Mouse (Mus musculus) intestine, embryonic 15.5 days (tissue): ENCODE results near the gene Myo19. TPM values are rescaled to one million over a fixed set of nuclear protein-coding genes. Genes with fewer than 3 reads are reported as not detected.

Source experiments
- ATAC-seq: fragments of 200-750 bp; cut with Nextera tagmentation; 2 replicates; pipeline ENCODE4 v1.8.0; 2017; ENCODE audit warnings: moderate TSS enrichment, moderate library complexity
- H3K27ac ChIP-seq: fragments of 300-500 bp; sonication (generic); 2 replicates; pipeline ENCODE4 v1.5.1; 2015; ENCODE audit warnings: mild to moderate bottlenecking, inconsistent platforms
- H3K27me3 ChIP-seq: fragments of 300-500 bp; sonication (generic); replicated peaks from 2 replicates; pipeline ENCODE4 v1.6.1; 2015; ENCODE audit warnings: inconsistent platforms
- H3K36me3 ChIP-seq: fragments of 300-500 bp; sonication (generic); 2 replicates; pipeline ENCODE4 v1.6.1; 2015; ENCODE audit warnings: inconsistent platforms
- H3K4me1 ChIP-seq: fragments of 300-500 bp; sonication (generic); replicated peaks from 2 replicates; pipeline ENCODE4 v1.6.1; 2015; ENCODE audit warnings: inconsistent platforms
- H3K4me2 ChIP-seq: fragments of 300-500 bp; sonication (generic); replicated peaks from 2 replicates; pipeline ENCODE4 v1.6.1; 2015; ENCODE audit warnings: mild to moderate bottlenecking, inconsistent platforms
- H3K4me3 ChIP-seq: fragments of 300-500 bp; sonication (generic); replicated peaks from 2 replicates; pipeline ENCODE4 v1.5.1; 2015; ENCODE audit warnings: inconsistent platforms
- H3K9ac ChIP-seq: fragments of 300-500 bp; sonication (generic); 2 replicates; pipeline ENCODE4 v1.6.1; 2015; ENCODE audit warnings: inconsistent platforms
- H3K9me3 ChIP-seq: fragments of 300-500 bp; sonication (generic); 2 replicates; pipeline ENCODE4 v1.6.1; 2016; ENCODE audit warnings: inconsistent platforms
- WGBS: fragments of 180-500 bp; shearing (Covaris S2); methylation state at CpG from one replicate; pipeline ENCODE4 v1.1.7; 2015; 5-methylcytosine and 5-hydroxymethylcytosine counted together
- polyA plus RNA-seq: library from polyadenylated mRNA; unstranded; fragments of >200 nt; fragmentation: Nextera tagmentation; extraction: Ambion mirVana; gene quantifications from 2 replicates; pipeline ENCODE4 v1.2.1, GENCODE M21; 2015

The Myo19 gene
- polyA plus RNA-seq, 1 experiment from 2014 or later = 7.6 TPM

DNA sequence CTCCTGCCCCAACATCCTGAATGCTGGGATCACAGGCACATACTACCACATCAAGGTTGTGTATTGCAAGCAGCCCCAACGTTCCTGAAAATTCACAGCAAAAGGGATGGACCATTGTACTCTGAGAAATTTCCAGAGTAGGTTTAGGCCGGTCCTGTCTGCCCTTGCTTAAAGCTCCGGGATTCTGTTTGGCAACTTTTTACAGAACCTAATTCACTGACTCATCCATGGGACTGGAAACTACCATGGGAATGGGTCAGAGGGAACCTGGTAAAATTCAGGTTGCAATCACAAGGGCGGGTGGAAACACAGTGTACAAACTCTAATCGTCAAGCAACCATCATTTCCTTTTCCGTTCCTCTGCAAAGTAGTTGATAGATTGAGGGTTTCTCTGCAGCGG, 40.0 kb downstream of the Myo19 start:
- 69% methylated on average over 7 of the region's 7 CpGs for WGBS
- H3K36me3 ChIP-seq = no peaks in the 10 kb centered on the region
- no peak overlapping the region for H3K4me3 ChIP-seq
- H3K9me3 ChIP-seq = no peaks in the 10 kb centered on the region
- no peak for ATAC-seq
- H3K27ac ChIP-seq = no peak overlapping the region
- H3K9ac ChIP-seq = no peak overlapping the region
- H3K4me2 ChIP-seq = no peak overlapping the region
- no peaks in the 10 kb centered on the region for H3K27me3 ChIP-seq
- H3K4me1 ChIP-seq = 0 out of 2 replicates have a peak, but pooled peaks cover 4% of the 10 kb centered on the region

DNA sequence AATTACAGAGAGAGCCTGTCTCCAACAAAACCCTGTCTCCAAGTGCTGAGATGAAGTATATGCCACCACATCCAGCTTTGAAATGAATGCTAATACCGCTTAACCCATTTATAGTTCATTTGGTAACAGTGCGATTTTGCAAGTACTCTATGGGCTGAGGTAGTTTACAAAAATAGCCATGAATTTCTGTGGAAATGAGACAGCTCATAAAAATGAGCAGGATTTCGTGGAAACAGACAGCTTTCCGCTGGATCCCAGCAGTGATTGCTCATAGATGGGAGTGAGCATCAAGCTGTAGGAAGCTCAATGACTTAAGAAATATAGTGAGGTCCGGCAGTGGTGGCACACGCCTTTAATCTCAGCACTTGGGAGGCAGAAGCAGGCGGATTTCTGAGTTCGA, 41.0 kb downstream of the Myo19 start:
- H3K4me1 ChIP-seq = 0 out of 2 replicates have a peak, but pooled peaks cover 4% of the 10 kb centered on the region
- H3K9ac ChIP-seq = no peak overlapping the region
- H3K9me3 ChIP-seq = no peaks in the 10 kb centered on the region
- no peak overlapping the region for H3K4me2 ChIP-seq
- no peak overlapping the region for H3K27ac ChIP-seq
- no peaks in the 10 kb centered on the region for H3K27me3 ChIP-seq
- WGBS = 85% methylated on average over 8 of the region's 8 CpGs
- no peak for ATAC-seq
- no peaks in the 10 kb centered on the region for H3K36me3 ChIP-seq
- H3K4me3 ChIP-seq = no peak overlapping the region

DNA sequence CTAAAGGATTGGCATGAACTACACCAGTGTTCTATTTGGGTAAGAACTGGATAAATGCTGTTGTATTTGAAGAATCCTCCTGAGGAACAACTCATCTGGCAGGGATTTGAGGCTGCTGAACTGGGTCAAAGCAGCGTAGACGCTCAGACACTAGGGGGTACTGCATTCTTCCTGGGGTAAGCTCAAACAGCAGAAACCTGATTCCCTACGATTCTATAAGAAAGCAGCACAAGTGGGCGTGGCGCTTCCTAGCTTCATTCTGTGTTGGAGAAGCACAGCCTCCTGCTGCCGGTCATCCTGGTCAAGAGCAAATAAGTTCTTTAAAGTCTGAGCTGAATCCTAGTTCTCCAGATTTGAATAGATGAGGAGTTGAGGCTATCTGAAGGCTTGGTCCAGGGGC, 52.3 kb downstream of the Myo19 start:
- H3K27ac ChIP-seq = no peak overlapping the region
- no peak for ATAC-seq
- WGBS = 14% methylated on average over 6 of the region's 6 CpGs
- H3K27me3 ChIP-seq = no peaks in the 10 kb centered on the region
- H3K9ac ChIP-seq = no peak overlapping the region
- no peaks in the 10 kb centered on the region for H3K9me3 ChIP-seq
- no peak overlapping the region for H3K4me2 ChIP-seq
- H3K4me1 ChIP-seq = no peaks in the 10 kb centered on the region
- H3K4me3 ChIP-seq = no peak overlapping the region
- no peaks in the 10 kb centered on the region for H3K36me3 ChIP-seq

DNA sequence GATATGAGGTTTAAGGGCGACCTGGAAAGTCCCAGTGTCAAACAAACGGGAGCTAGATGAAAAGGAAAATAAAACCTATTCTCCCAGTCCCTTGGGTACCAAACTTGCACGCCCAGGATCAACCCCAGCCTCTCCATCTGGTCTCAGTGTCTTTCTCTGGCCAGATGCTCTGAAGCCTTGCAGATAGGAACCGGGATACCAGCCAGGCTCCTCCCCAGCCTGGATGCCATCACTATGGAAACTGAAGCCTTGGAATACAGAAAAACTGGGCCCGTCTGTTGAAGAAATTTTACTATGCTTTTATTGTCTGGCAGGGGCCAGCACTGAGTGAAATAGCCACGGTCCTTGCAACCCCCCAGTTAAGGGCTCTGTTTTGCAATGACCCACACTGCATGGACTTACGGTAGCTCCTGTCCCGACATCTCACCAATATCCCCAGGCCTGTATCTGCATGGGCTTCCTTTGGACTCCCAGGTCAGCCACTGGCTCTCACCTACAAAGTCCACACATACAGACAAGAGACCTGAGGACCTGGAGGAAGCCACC, 59.6 kb downstream of the Myo19 start:
- Histone ChIP-seq H3K4me1 (no peaks in the 10 kb centered on the region), H3K36me3 (no peaks in the 10 kb centered on the region), H3K9ac (no peak overlapping the region), H3K27ac (no peak overlapping the region), H3K4me2 (no peak overlapping the region), H3K9me3 (no peaks in the 10 kb centered on the region), H3K27me3 (peaks cover 2% of the 10 kb centered on the region; the same call in 1 of the 2 replicates), H3K4me3 (no peak overlapping the region)
- WGBS = 59% methylated on average over 8 of the region's 8 CpGs
- no peak for ATAC-seq

DNA sequence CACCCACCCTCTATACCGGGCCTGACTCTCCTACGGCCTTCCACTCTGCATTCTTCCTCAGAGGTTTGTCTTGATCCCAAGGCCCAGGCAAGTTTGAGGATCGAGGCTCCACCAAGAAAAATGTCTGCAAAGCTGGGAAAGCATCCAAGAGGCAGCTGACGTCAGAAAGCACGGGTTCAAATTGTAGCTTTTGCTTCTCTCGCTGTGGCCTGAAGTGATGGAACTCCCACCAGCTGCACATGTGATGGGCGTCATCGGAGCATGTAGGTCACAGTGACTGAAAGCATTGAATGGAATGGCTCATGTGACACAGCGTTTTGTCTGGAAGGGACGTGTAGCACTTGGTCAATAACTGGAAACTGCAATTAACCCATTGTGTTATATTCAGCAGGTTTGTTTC, 60.2 kb downstream of the Myo19 start:
- Histone ChIP-seq H3K9me3 (no peaks in the 10 kb centered on the region), H3K27ac (no peak overlapping the region), H3K36me3 (no peaks in the 10 kb centered on the region), H3K4me1 (no peaks in the 10 kb centered on the region), H3K27me3 (peaks cover 6% of the 10 kb centered on the region; the same call in 1 of the 2 replicates), H3K4me3 (no peak overlapping the region), H3K9ac (no peak overlapping the region), H3K4me2 (no peak overlapping the region)
- ATAC-seq = no peak
- WGBS = 81% methylated on average over 10 of the region's 10 CpGs

DNA sequence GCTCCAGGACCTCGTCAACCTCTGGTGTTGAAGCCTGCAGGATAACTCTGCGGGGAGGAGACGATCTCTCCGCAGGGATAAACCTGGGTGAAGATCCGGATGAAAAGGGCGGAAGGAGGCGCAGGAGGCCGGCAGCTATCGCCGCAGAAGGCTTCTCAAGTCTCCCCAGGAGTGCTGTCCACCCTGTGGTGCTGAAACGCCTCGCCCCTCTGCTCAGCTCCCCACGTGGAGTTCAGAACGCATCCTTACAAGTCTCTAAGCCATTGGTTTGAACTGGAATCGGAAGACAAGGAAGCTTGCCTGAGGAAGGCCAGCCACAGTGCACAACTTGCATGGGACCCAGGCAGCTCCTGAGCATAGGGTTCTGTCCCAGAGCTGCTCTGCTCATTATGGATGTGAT, 64.0 kb downstream of the Myo19 start:
- WGBS = 0% methylated on average over 15 of the region's 15 CpGs
- no peaks in the 10 kb centered on the region for H3K9me3 ChIP-seq
- H3K27me3 ChIP-seq = peaks cover 7% of the 10 kb centered on the region; the same call in 1 of the 2 replicates
- no peak overlapping the region for H3K27ac ChIP-seq
- no peak overlapping the region for H3K9ac ChIP-seq
- no peak overlapping the region for H3K4me3 ChIP-seq
- peak; percentile 39; the same call in 1 of the 2 replicates for ATAC-seq
- H3K4me2 ChIP-seq = peak overlapping the region; percentile 34; the same call in 1 of the 2 replicates
- H3K36me3 ChIP-seq = no peaks in the 10 kb centered on the region
- no peaks in the 10 kb centered on the region for H3K4me1 ChIP-seq

DNA sequence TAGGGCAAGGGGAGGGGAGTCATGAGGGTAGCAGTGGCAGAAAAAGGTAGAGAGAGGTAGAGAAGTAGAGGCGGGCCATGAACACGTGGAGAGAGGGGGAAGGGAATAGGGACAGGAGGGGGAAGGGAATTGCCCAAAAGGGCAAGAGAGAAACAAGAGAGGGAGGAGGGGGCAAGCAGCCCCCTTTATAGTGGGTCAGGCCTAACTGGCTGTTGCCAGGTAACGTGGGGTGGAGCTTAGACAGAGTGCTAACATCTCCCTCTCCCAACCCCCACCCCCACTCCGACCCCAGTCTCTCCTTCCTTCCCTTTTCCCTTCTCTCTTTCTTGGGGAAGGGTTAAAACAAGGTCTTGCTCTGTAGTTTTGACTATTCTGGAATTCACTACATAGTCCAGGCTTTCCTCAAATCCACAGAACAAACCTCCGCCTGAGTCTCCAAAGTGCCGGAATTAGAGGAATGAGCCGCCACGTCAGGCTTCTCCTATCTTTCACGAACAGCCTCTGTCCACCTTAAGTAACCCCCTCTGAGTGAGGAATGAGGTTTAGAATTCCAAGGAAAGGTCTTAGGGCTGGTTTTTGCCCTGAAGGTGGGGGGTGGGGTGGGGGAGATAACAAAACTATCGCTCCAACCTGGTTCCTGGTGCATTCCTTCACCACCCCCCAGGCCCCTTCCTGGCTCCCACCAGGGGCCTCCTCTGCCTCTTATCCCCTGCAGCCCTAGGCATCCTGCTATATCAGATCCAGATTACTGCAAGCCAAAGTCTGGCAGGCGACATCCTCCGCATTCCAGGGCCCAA, 64.9 kb downstream of the Myo19 start:
- H3K4me1 ChIP-seq = no peaks in the 10 kb centered on the region
- no peaks in the 10 kb centered on the region for H3K9me3 ChIP-seq
- no peaks in the 10 kb centered on the region for H3K36me3 ChIP-seq
- H3K4me3 ChIP-seq = no peak overlapping the region
- no peak overlapping the region for H3K9ac ChIP-seq
- H3K27ac ChIP-seq = no peak overlapping the region
- WGBS = 2% methylated on average over 12 of the region's 12 CpGs
- peaks cover 7% of the 10 kb centered on the region; the same call in 1 of the 2 replicates for H3K27me3 ChIP-seq
- ATAC-seq = no peak
- H3K4me2 ChIP-seq = no peak overlapping the region

DNA sequence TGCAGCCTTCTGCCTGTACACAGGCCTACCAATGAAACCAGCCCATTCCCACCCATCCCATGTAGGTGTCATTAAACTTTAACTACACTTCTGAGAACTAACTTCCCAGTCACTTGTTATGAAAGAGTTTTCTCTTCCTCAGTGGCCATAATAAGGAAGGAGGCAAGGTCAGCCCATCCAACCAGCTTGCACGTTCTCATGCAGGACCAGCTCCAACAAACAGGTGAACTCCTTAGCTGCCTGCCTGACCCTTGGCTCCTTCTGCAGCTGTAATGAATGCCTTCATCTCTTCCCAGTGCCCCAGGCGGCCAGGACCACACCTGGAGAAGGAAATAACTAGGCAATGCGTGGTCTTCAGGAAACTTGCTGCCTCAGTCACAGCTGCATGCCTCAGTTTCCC, 65.9 kb downstream of the Myo19 start:
- no peak overlapping the region for H3K4me2 ChIP-seq
- no peaks in the 10 kb centered on the region for H3K9me3 ChIP-seq
- no peak overlapping the region for H3K27ac ChIP-seq
- WGBS = 41% methylated on average over 3 of the region's 3 CpGs
- peak; percentile 15; the same call in 1 of the 2 replicates for ATAC-seq
- no peaks in the 10 kb centered on the region for H3K36me3 ChIP-seq
- H3K27me3 ChIP-seq = peaks cover 7% of the 10 kb centered on the region; the same call in 1 of the 2 replicates
- no peak overlapping the region for H3K9ac ChIP-seq
- no peak overlapping the region for H3K4me3 ChIP-seq
- H3K4me1 ChIP-seq = no peaks in the 10 kb centered on the region

DNA sequence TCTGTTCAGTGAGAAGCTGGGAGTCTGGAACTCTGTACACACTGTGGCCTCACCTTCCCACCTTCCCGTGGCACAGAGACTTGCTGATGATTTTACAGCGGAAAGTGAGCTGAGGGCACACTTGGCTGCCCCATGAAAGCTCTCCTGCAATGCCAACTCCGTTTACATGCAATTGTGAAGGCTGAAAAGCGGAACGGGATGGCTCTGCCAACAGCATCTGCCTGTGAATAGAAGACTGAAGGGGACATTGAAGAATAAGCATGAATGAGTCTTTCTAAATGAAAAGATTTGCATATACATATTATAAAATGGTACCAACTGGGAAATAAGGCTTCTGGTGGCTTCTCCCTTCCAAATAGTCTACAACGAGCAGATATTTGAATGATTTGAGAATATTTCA, 67.3 kb downstream of the Myo19 start:
- no peak overlapping the region for H3K9ac ChIP-seq
- ATAC-seq = no peak
- no peaks in the 10 kb centered on the region for H3K4me1 ChIP-seq
- no peaks in the 10 kb centered on the region for H3K36me3 ChIP-seq
- 68% methylated on average over 6 of the region's 6 CpGs for WGBS
- no peak overlapping the region for H3K4me2 ChIP-seq
- no peak overlapping the region for H3K4me3 ChIP-seq
- H3K9me3 ChIP-seq = no peaks in the 10 kb centered on the region
- no peak overlapping the region for H3K27ac ChIP-seq
- peaks cover 7% of the 10 kb centered on the region; the same call in 1 of the 2 replicates for H3K27me3 ChIP-seq

DNA sequence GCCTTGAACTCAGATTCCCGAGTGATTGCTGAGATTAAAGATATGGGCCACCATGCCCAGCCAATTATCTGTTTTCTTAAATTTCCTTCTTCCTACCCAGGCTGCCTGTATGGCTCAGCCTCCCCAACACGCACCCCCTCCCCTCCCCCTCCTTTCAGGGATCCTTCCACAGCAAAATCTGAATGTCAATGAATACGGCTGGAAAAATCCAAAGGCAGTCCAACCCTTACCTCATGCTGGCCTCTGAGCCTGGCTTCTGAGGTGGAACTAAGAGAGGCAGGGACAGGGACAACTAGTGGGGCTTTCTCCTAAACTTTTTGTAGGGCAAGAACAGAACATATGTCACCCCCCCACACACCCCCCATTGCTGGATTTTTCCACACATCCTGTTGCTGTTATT, 68.2 kb downstream of the Myo19 start:
- Histone ChIP-seq H3K27me3 (peaks cover 5% of the 10 kb centered on the region; the same call in 1 of the 2 replicates), H3K36me3 (no peaks in the 10 kb centered on the region), H3K9ac (no peak overlapping the region), H3K27ac (no peak overlapping the region), H3K4me3 (no peak overlapping the region), H3K9me3 (no peaks in the 10 kb centered on the region), H3K4me1 (no peaks in the 10 kb centered on the region), H3K4me2 (no peak overlapping the region)
- no peak for ATAC-seq
- 55% methylated on average over 3 of the region's 3 CpGs for WGBS

DNA sequence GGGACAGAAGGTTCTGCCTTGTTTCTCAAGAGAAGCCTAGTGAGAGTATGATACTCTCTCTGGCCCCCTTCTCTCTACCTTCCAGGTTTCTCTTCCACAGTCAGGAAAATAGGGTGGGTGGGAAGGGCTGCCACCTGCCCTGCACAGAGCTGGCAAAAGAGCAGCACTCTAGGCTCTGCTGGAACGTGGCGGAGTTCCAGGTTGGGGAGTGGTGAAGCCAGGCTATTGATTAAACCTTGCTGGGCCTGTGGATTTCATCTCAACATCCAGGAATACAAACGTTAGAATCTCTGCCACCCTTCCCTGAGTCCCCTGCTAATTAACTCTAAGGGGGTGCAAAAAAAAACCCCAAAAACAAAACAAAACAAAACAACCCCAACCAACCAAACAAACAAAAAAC, 68.6 kb downstream of the Myo19 start:
- no peak overlapping the region for H3K4me2 ChIP-seq
- no peaks in the 10 kb centered on the region for H3K4me1 ChIP-seq
- H3K27me3 ChIP-seq = peaks cover 5% of the 10 kb centered on the region; the same call in 1 of the 2 replicates
- no peak for ATAC-seq
- H3K9ac ChIP-seq = no peak overlapping the region
- H3K36me3 ChIP-seq = no peaks in the 10 kb centered on the region
- no peak overlapping the region for H3K4me3 ChIP-seq
- no peaks in the 10 kb centered on the region for H3K9me3 ChIP-seq
- H3K27ac ChIP-seq = no peak overlapping the region
- 45% methylated on average over 3 of the region's 3 CpGs for WGBS

DNA sequence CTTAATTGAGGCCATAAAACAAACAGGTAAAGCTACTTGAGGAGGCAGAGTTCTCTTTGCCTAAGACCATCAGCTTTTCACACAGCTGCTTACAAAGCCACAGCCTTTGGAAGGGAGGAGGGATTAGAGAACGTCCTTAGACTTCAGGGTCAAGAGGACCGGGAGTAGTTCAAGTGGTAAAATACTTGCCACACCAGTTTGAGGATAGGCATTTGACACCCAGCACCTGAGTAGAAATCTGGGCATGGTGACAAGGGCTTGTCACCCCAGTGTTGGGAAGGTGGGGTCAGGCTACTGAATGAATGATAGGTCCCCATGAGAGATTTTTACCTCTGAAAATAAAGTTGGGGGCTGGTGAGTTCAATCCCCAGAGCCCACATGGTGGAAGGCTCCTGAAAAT, 72.7 kb downstream of the Myo19 start:
- H3K36me3 ChIP-seq = no peaks in the 10 kb centered on the region
- H3K27ac ChIP-seq = no peak overlapping the region
- no peak overlapping the region for H3K9ac ChIP-seq
- H3K4me3 ChIP-seq = no peak overlapping the region
- H3K4me1 ChIP-seq = peaks cover 5% of the 10 kb centered on the region
- 35% methylated on average over 2 of the region's 2 CpGs for WGBS
- H3K9me3 ChIP-seq = no peaks in the 10 kb centered on the region
- H3K27me3 ChIP-seq = peaks cover 19% of the 10 kb centered on the region
- no peak for ATAC-seq
- H3K4me2 ChIP-seq = no peak overlapping the region

DNA sequence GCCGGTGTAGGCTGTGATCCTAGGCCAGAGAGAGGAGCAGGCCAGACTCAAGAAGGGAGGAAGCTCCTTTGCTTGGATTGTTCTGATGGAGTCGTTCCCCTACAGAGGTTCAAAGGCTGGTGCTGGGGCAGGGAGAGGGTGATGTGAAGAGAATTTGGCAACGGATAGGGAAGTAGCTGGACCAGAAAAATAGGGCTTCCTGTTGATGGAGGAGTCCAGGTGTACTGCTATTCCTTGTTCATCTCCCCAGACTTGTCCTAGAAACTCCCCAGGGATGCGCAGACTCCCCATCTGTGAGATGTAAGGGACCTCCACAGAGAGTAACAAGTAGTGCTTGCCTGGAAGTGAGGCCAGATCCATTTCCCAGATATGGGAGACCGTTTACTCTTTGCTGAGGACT, 76.5 kb downstream of the Myo19 start:
- 29% methylated on average over 5 of the region's 5 CpGs for whole genome bisulfite sequencing
- H3K4me2 ChIP-seq = no peak overlapping the region
- H3K4me3 ChIP-seq = no peak overlapping the region
- no peaks in the 10 kb centered on the region for H3K36me3 ChIP-seq
- H3K9ac ChIP-seq = no peak overlapping the region
- H3K4me1 ChIP-seq = peaks cover 20% of the 10 kb centered on the region
- H3K9me3 ChIP-seq = no peaks in the 10 kb centered on the region
- H3K27me3 ChIP-seq = peaks cover 41% of the 10 kb centered on the region
- no peak for ATAC-seq
- no peak overlapping the region for H3K27ac ChIP-seq
